Mouse (Mus musculus) midbrain, postnatal 0 days (tissue): ENCODE data around the gene Rtn4r. TPM values are rescaled to one million over a fixed set of nuclear protein-coding genes. Genes with fewer than 3 reads are reported as not detected.

Experiments used
- ATAC-seq: fragments of 200-750 bp; cut with Nextera tagmentation; 2 replicates; pipeline ENCODE4 v1.8.0; 2017; ENCODE audit warnings: moderate number of reproducible peaks, mild to moderate bottlenecking, moderate TSS enrichment, moderate library complexity; ENCODE audit not compliant: low FRiP score
- DNase-seq: peaks from one replicate; pipeline ENCODE4 v3.0.0-alpha.2; 2015; ENCODE audit warnings: low spot score
- H3K27ac ChIP-seq: fragments of 300-500 bp; sonication (generic); 2 replicates; pipeline ENCODE4 v1.5.1; 2014; ENCODE audit warnings: low read depth, mild to moderate bottlenecking, low read length, mixed read lengths
- H3K27me3 ChIP-seq: fragments of 300-500 bp; sonication (generic); 2 replicates; pipeline ENCODE4 v1.6.1; 2014; ENCODE audit warnings: low read length, control low read depth, mixed read lengths; ENCODE audit not compliant: insufficient read depth
- H3K36me3 ChIP-seq: fragments of 300-500 bp; sonication (generic); 2 replicates; pipeline ENCODE4 v1.6.1; 2014; ENCODE audit warnings: low read length, control low read depth, mixed read lengths; ENCODE audit not compliant: insufficient read depth
- H3K4me1 ChIP-seq: fragments of 300-500 bp; sonication (generic); 2 replicates; pipeline ENCODE4 v1.6.1; 2014; ENCODE audit warnings: mild to moderate bottlenecking, control low read depth, antibody characterized with exemption, low read length, mixed read lengths; ENCODE audit not compliant: insufficient read depth
- H3K4me2 ChIP-seq: fragments of 300-500 bp; sonication (generic); 2 replicates; pipeline ENCODE4 v1.6.1; 2014; ENCODE audit warnings: low read depth, mild to moderate bottlenecking, low read length, mixed read lengths; ENCODE audit not compliant: poor library complexity, severe bottlenecking
- H3K4me3 ChIP-seq: fragments of 300-500 bp; sonication (generic); 2 replicates; pipeline ENCODE4 v1.5.1; 2014; ENCODE audit warnings: low read depth, mild to moderate bottlenecking, low read length, moderate library complexity
- H3K9ac ChIP-seq: fragments of 300-500 bp; sonication (generic); replicated peaks from 2 replicates; pipeline ENCODE4 v1.6.1; 2014; ENCODE audit warnings: mild to moderate bottlenecking, low read length, moderate library complexity, mixed read lengths; ENCODE audit not compliant: poor library complexity, severe bottlenecking
- H3K9me3 ChIP-seq: fragments of 300-500 bp; sonication (generic); 2 replicates; pipeline ENCODE4 v1.6.1; 2016; ENCODE audit warnings: low read length, control low read depth
- CTCF ChIP-seq: IDR thresholded peaks from 2 replicates; pipeline ENCODE4 v1.5.1; 2016; ENCODE audit warnings: antibody characterized with exemption, mild to moderate bottlenecking
- WGBS: fragments of 180-500 bp; shearing (Covaris S2); extraction: QIAGEN DNeasy Blood & Tissue Kit; methylation state at CpG from one replicate; pipeline ENCODE4 v1.1.7; 2014; 5-methylcytosine and 5-hydroxymethylcytosine counted together
- polyA plus RNA-seq: library from polyadenylated mRNA; unstranded; fragments of >200 nt; fragmentation: Nextera tagmentation; extraction: Ambion mirVana; gene quantifications from 2 replicates; pipeline ENCODE4 v1.2.1, GENCODE M21; 2015
- total RNA-seq: library from RNA; depleted of rRNA; stranded (reverse); fragments of >200 nt; gene quantifications from 2 replicates; pipeline ENCODE4 v1.2.3, GENCODE M21; 2014

The Rtn4r gene
- total and polyA plus RNA-seq, 2 experiments from 2014 or later: 32.3 to 71.7 TPM

GRCm38 (mm10) chr16:18083231-18083951, 44.1 kb upstream of the Rtn4r start:
- 71% methylated on average over 18 of the region's 18 CpGs for WGBS
- H3K27me3 ChIP-seq: 0 out of 2 replicates have a peak, but pooled peaks cover 14% of the 10 kb centered on the region
- no peak for TF ChIP-seq CTCF
- no peak overlapping the region for H3K4me3 ChIP-seq
- DNase-seq (peak; percentile 72), ATAC-seq (peak; percentile 70)
- H3K4me2 ChIP-seq: no peak overlapping the region
- H3K4me1 ChIP-seq: no peaks in the 10 kb centered on the region
- H3K27ac ChIP-seq: peak overlapping the region; percentile 9
- no peaks in the 10 kb centered on the region for H3K36me3 ChIP-seq
- no peak overlapping the region for H3K9ac ChIP-seq
- H3K9me3 ChIP-seq: no peaks in the 10 kb centered on the region

- no peak for TF ChIP-seq CTCF
- DNase-seq (no peak), ATAC-seq (no peak)
- H3K4me2 ChIP-seq: no peak overlapping the region
- H3K36me3 ChIP-seq: no peaks in the 10 kb centered on the region
- no peak overlapping the region for H3K27ac ChIP-seq
- no peak overlapping the region for H3K9ac ChIP-seq
- H3K9me3 ChIP-seq: no peaks in the 10 kb centered on the region
- H3K27me3 ChIP-seq: 0 out of 2 replicates have a peak, but pooled peaks cover 14% of the 10 kb centered on the region
- H3K4me3 ChIP-seq: no peak overlapping the region
- H3K4me1 ChIP-seq: no peaks in the 10 kb centered on the region
- WGBS: 90% methylated on average over 7 of the region's 7 CpGs
Measured at GRCm38 (mm10) chr16:18084262-18084661, 43.2 kb upstream of the Rtn4r start.

GRCm38 (mm10) chr16:18087101-18087500, 40.3 kb upstream of the Rtn4r start:
- Histone ChIP-seq H3K36me3 (no peaks in the 10 kb centered on the region), H3K9me3 (no peaks in the 10 kb centered on the region), H3K4me2 (no peak overlapping the region), H3K4me3 (no peak overlapping the region), H3K9ac (no peak overlapping the region), H3K27me3 (0 out of 2 replicates have a peak, but pooled peaks cover 14% of the 10 kb centered on the region), H3K4me1 (no peaks in the 10 kb centered on the region), H3K27ac (no peak overlapping the region)
- ATAC-seq (no peak), DNase-seq (no peak)
- 79% methylated on average over 5 of the region's 5 CpGs for WGBS
- TF ChIP-seq CTCF: no peak

- no peaks in the 10 kb centered on the region for H3K9me3 ChIP-seq
- H3K27me3 ChIP-seq: no peaks in the 10 kb centered on the region
- no peak overlapping the region for H3K9ac ChIP-seq
- H3K36me3 ChIP-seq: no peaks in the 10 kb centered on the region
- no peak overlapping the region for H3K27ac ChIP-seq
- no peak overlapping the region for H3K4me3 ChIP-seq
- 69% methylated on average over 5 of the region's 5 CpGs for WGBS
- TF ChIP-seq CTCF: no peak
- no peak overlapping the region for H3K4me2 ChIP-seq
- DNase-seq (no peak), ATAC-seq (no peak)
- no peaks in the 10 kb centered on the region for H3K4me1 ChIP-seq
Measured at GRCm38 (mm10) chr16:18096348-18096747, 31.1 kb upstream of the Rtn4r start.

- no peak for ATAC-seq
- H3K4me2 ChIP-seq: no peak overlapping the region
- H3K27ac ChIP-seq: no peak overlapping the region
- H3K9ac ChIP-seq: no peak overlapping the region
- WGBS: 75% methylated on average over 4 of the region's 4 CpGs
- no peaks in the 10 kb centered on the region for H3K36me3 ChIP-seq
- no peaks in the 10 kb centered on the region for H3K9me3 ChIP-seq
- TF ChIP-seq CTCF: no peak
- no peak overlapping the region for H3K4me3 ChIP-seq
- H3K27me3 ChIP-seq: no peaks in the 10 kb centered on the region
- H3K4me1 ChIP-seq: no peaks in the 10 kb centered on the region
- no peak for DNase-seq
Measured at GRCm38 (mm10) chr16:18102816-18103215, 24.6 kb upstream of the Rtn4r start.

- no peak overlapping the region for H3K4me2 ChIP-seq
- H3K9ac ChIP-seq: no peak overlapping the region
- no peaks in the 10 kb centered on the region for H3K9me3 ChIP-seq
- no peak for ATAC-seq
- no peak for TF ChIP-seq CTCF
- DNase-seq: no peak
- no peak overlapping the region for H3K27ac ChIP-seq
- 78% methylated on average over 1 of the region's 1 CpGs for WGBS
- no peaks in the 10 kb centered on the region for H3K36me3 ChIP-seq
- H3K4me1 ChIP-seq: no peaks in the 10 kb centered on the region
- H3K27me3 ChIP-seq: no peaks in the 10 kb centered on the region
- no peak overlapping the region for H3K4me3 ChIP-seq
Measured at GRCm38 (mm10) chr16:18103366-18103765, 24.1 kb upstream of the Rtn4r start.
